Mouse (Mus musculus): Measurements from ENCODE around the gene Olfr1411. TPM values are rescaled to one million over a fixed set of nuclear protein-coding genes. Genes with fewer than 3 reads are reported as not detected.
A peak's percentile ranks its signal among the peaks of the same experiment; 100 is the strongest.

The Olfr1411 gene
- total RNA-seq (2021): not detected
- long read RNA-seq, experiment 1: 0 reads
- long read RNA-seq, experiment 2: 0 reads

- intact Hi-C loops (cut with DNase I): no loop called here
- no peak for DNase-seq
These were observed at the start of gene Olfr1411 for GRCm38 (mm10) chr1:92594111-92594510. Gene Olfr1411 (plus strand): TSS chr1:92594411.

GRCm38 (mm10) chr1:92545929-92546328 lies 48.3 kb upstream of the Olfr1411 start:
- no peak for DNase-seq
- intact Hi-C loops (cut with DNase I): no loop called here

GRCm38 (mm10) chr1:92571022-92571421 lies 23.2 kb upstream of the Olfr1411 start, which contains the start of gene Olfr1413:
Gene Olfr1413 (plus strand): TSS chr1:92571322.
- no peak for DNase-seq
- intact Hi-C loops (cut with DNase I): no loop called here

- DNase-seq: no peak
- intact Hi-C loops (cut with DNase I): no loop called here
These were observed 8.7 kb upstream of the Olfr1411 start, which contains the start of gene Olfr1412 for GRCm38 (mm10) chr1:92585479-92585878. Gene Olfr1412 (plus strand): TSS chr1:92585779.

- DNase-seq: no peak
- intact Hi-C loops (cut with DNase I): no loop called here
These were observed 1.8 kb downstream of the Olfr1411 start for GRCm38 (mm10) chr1:92596019-92596418.

GRCm38 (mm10) chr1:92605482-92605881 lies 11.3 kb downstream of the Olfr1411 start, which contains the start of gene Olfr1410:
Gene Olfr1410 (plus strand): TSS chr1:92605782.
- no peak for DNase-seq
- intact Hi-C loops (cut with DNase I): no loop called here

- intact Hi-C loops (cut with DNase I): no loop called here
- DNase-seq: no peak
These were observed 13.5 kb downstream of the Olfr1411 start for GRCm38 (mm10) chr1:92607711-92608110.

DNA sequence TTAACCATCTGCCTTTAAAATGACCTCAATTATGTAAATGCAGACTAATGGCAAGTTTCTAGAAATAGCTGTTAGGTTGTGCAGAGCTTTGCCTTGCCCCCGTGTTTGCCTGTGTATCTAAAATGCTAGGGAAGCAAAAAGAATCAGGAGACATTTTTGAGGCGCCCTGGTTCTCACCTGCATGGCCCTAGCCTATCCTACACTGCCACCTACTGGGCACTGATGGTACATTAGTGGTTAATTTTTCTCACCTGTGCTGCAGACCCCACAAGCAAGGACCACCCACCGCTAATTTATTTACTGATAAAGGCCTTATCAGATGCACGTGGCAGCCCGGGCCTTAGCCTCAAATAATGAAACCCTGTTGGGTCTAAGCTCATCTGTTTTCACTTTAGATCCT lies 16.8 kb downstream of the Olfr1411 start:
- intact Hi-C loops (cut with DNase I): loop anchor here (1.0 to 10.0 kb wide), 4 partner anchors 90 to 1089 kb away; no protein-coding TSS in a partner anchor
- DNase-seq: peak; percentile 40 to 69

GRCm38 (mm10) chr1:92613175-92613574 lies 19.0 kb downstream of the Olfr1411 start:
- intact Hi-C loops (cut with DNase I): loop anchor here (5.0 to 10.0 kb wide), 3 partner anchors 651 to 1091 kb away; no protein-coding TSS in a partner anchor

GRCm38 (mm10) chr1:92614516-92614915 lies 20.3 kb downstream of the Olfr1411 start:
- intact Hi-C loops (cut with DNase I): loop anchor here (1.0 to 10.0 kb wide), 4 partner anchors 33 to 1092 kb away; no protein-coding TSS in a partner anchor
- DNase-seq: no peak

More at GRCm38 (mm10) chr1:92613175-92613574, 19.0 kb downstream of the Olfr1411 start:
- no peak for DNase-seq

- intact Hi-C loops (cut with DNase I): loop anchor here (10.0 kb wide), 1 partner anchor 1041 kb away; no protein-coding TSS in a partner anchor
- DNase-seq: no peak
These were observed 21.8 kb downstream of the Olfr1411 start for GRCm38 (mm10) chr1:92616046-92616445.

GRCm38 (mm10) chr1:92617488-92617887 lies 23.3 kb downstream of the Olfr1411 start, which contains the start of gene Olfr12:
Gene Olfr12 (plus strand): TSS chr1:92617788.
- no peak for DNase-seq
- intact Hi-C loops (cut with DNase I): loop anchor here (10.0 kb wide), 1 partner anchor 1043 kb away; no protein-coding TSS in a partner anchor

- intact Hi-C loops (cut with DNase I): loop anchor here (10.0 kb wide), 1 partner anchor 1044 kb away; no protein-coding TSS in a partner anchor
These were observed 24.1 kb downstream of the Olfr1411 start for GRCm38 (mm10) chr1:92618360-92618759.

GRCm38 (mm10) chr1:92628227-92628626 lies 34.0 kb downstream of the Olfr1411 start:
- DNase-seq: no peak
- intact Hi-C loops (cut with DNase I): no loop called here

More at GRCm38 (mm10) chr1:92618360-92618759, 24.1 kb downstream of the Olfr1411 start:
- no peak for DNase-seq

DNA sequence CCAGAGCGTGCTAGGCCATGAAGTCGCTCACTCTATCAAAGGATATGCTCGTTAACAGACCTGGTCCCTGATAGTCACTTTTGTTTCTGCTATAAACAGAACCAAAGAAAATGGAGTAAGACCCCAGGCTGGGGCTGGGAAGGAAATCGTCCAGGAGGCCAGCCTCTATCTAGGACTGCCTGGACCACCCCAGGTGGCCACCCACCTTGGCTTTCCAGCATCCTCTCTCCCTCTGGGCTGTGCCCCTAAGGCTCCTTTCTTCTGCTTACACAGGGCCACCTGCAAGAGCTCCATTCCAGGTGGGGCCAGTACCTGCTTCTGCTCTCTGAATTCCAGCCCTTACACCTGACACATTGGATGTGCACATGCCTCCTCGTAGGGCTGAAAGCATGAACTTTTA lies 38.0 kb downstream of the Olfr1411 start:
- intact Hi-C loops (cut with DNase I): no loop called here
- DNase-seq: no peak

DNA sequence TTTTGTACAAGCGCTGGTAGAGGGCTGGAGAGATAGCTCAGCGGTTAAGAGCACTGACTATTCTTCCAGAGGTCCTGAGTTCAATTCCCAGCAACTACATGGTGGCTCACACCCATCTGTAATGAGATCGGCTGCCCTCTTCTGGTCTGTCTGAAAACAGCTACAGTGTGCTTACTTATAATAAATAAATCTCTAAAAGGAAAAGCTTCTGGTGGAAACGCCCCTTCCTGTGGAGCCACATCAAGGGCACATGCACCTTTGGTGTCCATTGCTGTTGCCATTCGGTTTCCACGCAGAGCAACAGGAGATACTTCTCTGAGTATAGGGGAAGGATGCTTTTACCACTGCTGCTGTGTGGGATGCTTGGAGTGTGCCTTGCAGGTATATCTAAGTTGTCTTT lies 38.7 kb downstream of the Olfr1411 start:
- intact Hi-C loops (cut with DNase I): no loop called here

GRCm38 (mm10) chr1:92633726-92634125 lies 39.5 kb downstream of the Olfr1411 start:
- DNase-seq: no peak
- intact Hi-C loops (cut with DNase I): no loop called here

More for the DNA sequence above, 38.7 kb downstream of the Olfr1411 start:
- no peak for DNase-seq

- intact Hi-C loops (cut with DNase I): no loop called here
- no peak for DNase-seq
These were observed 40.4 kb downstream of the Olfr1411 start for GRCm38 (mm10) chr1:92634569-92634968.

DNA sequence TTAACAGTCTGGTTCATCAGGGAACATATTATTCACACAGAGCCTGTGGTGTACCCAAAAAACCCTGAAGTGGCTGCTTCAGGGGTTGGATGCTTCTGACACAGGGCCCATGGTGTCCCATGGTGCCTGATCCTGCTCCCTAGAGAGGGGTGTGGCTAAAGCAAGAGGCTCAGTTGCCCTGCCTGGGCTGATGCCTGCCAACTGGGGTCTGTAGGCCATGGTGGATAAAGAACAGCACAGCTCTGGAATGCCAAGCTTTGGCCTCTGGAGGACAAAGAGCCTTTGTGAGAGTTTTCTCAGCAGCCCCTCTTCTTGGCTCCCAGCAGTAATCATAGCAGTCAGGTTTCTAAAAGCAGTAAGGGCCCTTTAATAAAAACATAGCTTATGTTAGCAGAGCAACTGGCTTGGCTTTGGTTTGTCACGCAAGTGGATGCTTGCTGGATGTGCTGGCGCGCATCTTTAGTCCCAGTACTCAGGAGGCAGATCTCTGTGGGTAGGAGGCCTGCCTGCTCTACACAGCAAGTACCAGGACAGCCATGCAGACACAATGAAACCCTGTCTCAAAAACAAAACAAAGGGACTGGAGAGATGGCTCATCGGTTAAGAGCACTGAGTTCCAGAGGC lies 40.9 kb downstream of the Olfr1411 start:
- intact Hi-C loops (cut with DNase I): no loop called here
- DNase-seq: no peak

DNA sequence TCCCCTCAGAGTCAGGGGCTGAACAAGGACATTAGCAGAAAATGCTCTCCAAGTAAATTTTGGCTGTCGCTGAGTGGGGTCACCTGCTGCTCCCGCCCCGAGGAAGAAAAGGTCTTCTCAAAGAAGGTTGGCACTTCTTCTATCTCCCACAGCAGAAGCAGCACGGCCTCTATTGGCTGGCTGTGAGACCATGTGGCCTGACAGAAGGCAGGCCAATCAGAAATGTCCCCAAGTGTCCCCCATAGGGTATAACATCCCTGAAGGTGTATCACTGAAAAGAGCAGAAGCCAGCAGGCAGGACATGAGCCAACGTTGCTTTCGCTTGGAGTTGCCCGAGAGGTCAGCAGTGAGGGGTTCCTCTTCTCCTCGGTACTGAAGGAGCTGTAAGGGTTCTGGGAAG lies 41.8 kb downstream of the Olfr1411 start:
- intact Hi-C loops (cut with DNase I): no loop called here
- DNase-seq: no peak

DNA sequence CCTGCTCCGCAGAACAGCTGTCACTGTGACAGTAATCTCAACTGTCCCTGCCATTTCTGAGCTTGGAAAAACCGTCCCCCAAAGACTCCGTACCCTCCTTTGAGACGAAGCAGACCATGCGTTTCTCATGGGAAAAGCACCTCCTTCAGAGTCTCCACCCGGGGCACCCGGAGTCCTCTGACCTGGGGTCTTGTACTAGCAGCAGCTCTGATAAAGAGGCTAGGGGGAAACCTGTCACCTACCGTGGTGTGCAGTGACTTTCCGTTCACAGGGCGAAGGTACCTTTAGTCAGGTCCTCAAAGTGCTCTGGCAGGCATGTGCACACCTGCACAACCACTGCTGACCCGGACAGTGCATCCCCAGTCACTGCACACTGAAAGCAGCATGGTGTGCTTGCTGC lies 42.5 kb downstream of the Olfr1411 start:
- intact Hi-C loops (cut with DNase I): no loop called here

More for the DNA sequence above, 42.5 kb downstream of the Olfr1411 start:
- DNase-seq: no peak
